In the genomic region with DNA sequence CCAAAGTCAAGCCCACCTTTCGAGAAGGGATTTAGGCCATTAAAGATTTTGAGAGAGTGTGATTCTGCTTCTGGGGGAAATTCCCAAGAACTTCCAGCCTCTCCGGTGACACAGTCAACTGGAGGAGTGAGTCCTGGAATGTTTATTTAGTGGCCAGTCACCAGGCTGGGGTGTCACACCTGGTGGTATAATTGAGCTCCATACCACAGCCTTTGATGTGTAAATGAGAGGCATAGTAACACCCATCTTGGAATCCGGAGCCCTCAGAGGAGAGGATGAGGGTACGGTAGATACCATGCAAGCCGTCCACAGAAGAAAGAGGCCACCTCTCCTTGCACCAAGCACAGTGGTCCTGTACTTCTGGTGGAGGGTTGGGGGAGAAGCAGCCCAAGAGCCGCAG, we compare ENCODE assay signal across 22 mouse cellular contexts. TPM values are rescaled to one million over a fixed set of nuclear protein-coding genes. Genes with fewer than 3 reads are reported as not detected.
"Had no signal": no experiment of that assay in that cellular context is flagged by ENCODE, and none has a peak within 500 bp of the region (broad histone marks: within the 10 kb centered on the region; RNA-seq: fewer than 3 reads in every experiment).

No protein-coding gene starts in this region.

- H3K27me3 ChIP-seq: kidney, embryonic 15.5 days; liver, embryonic 13.5 days; lung, embryonic 15.5 days; midbrain, embryonic 15.5 days; neural tube, embryonic 12.5 days; neural tube, embryonic 15.5 days; stomach, embryonic 15.5 days had no signal

- H3K4me3 ChIP-seq: kidney, embryonic 15.5 days; left cerebral cortex, adult 2 months; liver, embryonic 13.5 days; lung, embryonic 15.5 days; midbrain, embryonic 12.5 days; midbrain, embryonic 15.5 days; neural tube, embryonic 12.5 days; neural tube, embryonic 15.5 days; stomach, embryonic 15.5 days had no signal

- H3K36me3 ChIP-seq: kidney, embryonic 15.5 days; liver, embryonic 13.5 days; lung, embryonic 15.5 days; midbrain, embryonic 12.5 days; midbrain, embryonic 15.5 days; neural tube, embryonic 12.5 days; neural tube, embryonic 15.5 days; stomach, embryonic 15.5 days had no signal

- H3K4me2 ChIP-seq: kidney, embryonic 15.5 days; liver, embryonic 13.5 days; lung, embryonic 15.5 days; midbrain, embryonic 12.5 days; midbrain, embryonic 15.5 days; neural tube, embryonic 12.5 days; neural tube, embryonic 15.5 days; stomach, embryonic 15.5 days had no signal

- H3K9me3 ChIP-seq: kidney, embryonic 15.5 days; liver, embryonic 13.5 days; lung, embryonic 15.5 days; midbrain, embryonic 12.5 days; midbrain, embryonic 15.5 days; neural tube, embryonic 12.5 days; neural tube, embryonic 15.5 days; stomach, embryonic 15.5 days had no signal

- DNase-seq: kidney, adult 11 months; kidney, adult 8-10 months; kidney, postnatal 10 days; kidney, postnatal 36 days; layer of hippocampus, postnatal 36 days; liver, embryonic 13.5 days; lung, postnatal 4 days; right cerebral cortex, adult 18-20 months; right cerebral cortex, postnatal 14 days; right cerebral cortex, postnatal 4 days; thymus, adult 18-20 months; thymus, postnatal 36 days had no signal

- H3K4me1 ChIP-seq: lung, embryonic 15.5 days; midbrain, embryonic 12.5 days; midbrain, embryonic 15.5 days; neural tube, embryonic 12.5 days; neural tube, embryonic 15.5 days; stomach, embryonic 15.5 days had no signal

- H3K9ac ChIP-seq: kidney, embryonic 15.5 days; liver, embryonic 13.5 days; lung, embryonic 15.5 days; midbrain, embryonic 12.5 days; midbrain, embryonic 15.5 days; neural tube, embryonic 12.5 days; neural tube, embryonic 15.5 days; stomach, embryonic 15.5 days had no signal

- ATAC-seq: midbrain, embryonic 15.5 days had no signal

- H3K27ac ChIP-seq: kidney, embryonic 15.5 days; left cerebral cortex, adult 2 months; liver, embryonic 13.5 days; lung, embryonic 15.5 days; midbrain, embryonic 12.5 days; midbrain, embryonic 15.5 days; neural tube, embryonic 12.5 days; neural tube, embryonic 15.5 days; stomach, embryonic 15.5 days had no signal

RNA-seq across cellular contexts. Expression of a gene that starts 11.0 kb away (rescaled TPM):
- total RNA-seq: left cerebral cortex, adult 2 months; left cerebral cortex, postnatal 36 days; megakaryocyte-erythroid progenitor cell, adult 5-6 weeks had no signal
